Mouse (Mus musculus): ENCODE results near the gene Rcor1.
A peak's percentile ranks its signal among the peaks of the same experiment; 100 is the strongest.

The Rcor1 gene

GRCm38 (mm10) chr12:111021138-111021537 is 18.0 kb upstream of the Rcor1 start:
- no peak for DNase-seq (ENCODE audit: low read depth, low spot score)

GRCm38 (mm10) chr12:111021577-111021976 is 17.6 kb upstream of the Rcor1 start:
- no peak for DNase-seq (ENCODE audit: low read depth, low spot score)

- no peak for DNase-seq (ENCODE audit: low read depth, low spot score)
These were observed 10.7 kb upstream of the Rcor1 start for GRCm38 (mm10) chr12:111028176-111029167.

GRCm38 (mm10) chr12:111029291-111029890 is 9.8 kb upstream of the Rcor1 start:
- DNase-seq (ENCODE audit: low read depth, low spot score): no peak

- DNase-seq (ENCODE audit: low read depth, low spot score): no peak
These were observed 6.3 kb upstream of the Rcor1 start for GRCm38 (mm10) chr12:111032839-111033238.

- peak; percentile 64 for DNase-seq (ENCODE audit: low read depth, low spot score)
These were observed 3.8 kb upstream of the Rcor1 start for GRCm38 (mm10) chr12:111035182-111035824.

- no peak for DNase-seq (ENCODE audit: low read depth, low spot score)
These were observed 2.9 kb upstream of the Rcor1 start for GRCm38 (mm10) chr12:111036198-111036775.

GRCm38 (mm10) chr12:111037241-111038180 is 1.6 kb upstream of the Rcor1 start:
- no peak for DNase-seq (ENCODE audit: low read depth, low spot score)

GRCm38 (mm10) chr12:111038231-111038975 is 748 bp upstream of the Rcor1 start:
- peak; percentile 47 for DNase-seq (ENCODE audit: low read depth, low spot score)

GRCm38 (mm10) chr12:111039771-111040530 is 800 bp downstream of the Rcor1 start:
- peak; percentile 62 for DNase-seq (ENCODE audit: low read depth, low spot score)

GRCm38 (mm10) chr12:111040531-111040860 is 1.3 kb downstream of the Rcor1 start:
- DNase-seq (ENCODE audit: low read depth, low spot score): no peak

- DNase-seq (ENCODE audit: low read depth, low spot score): no peak
These were observed 2.0 kb downstream of the Rcor1 start for GRCm38 (mm10) chr12:111041196-111041595.

GRCm38 (mm10) chr12:111042365-111042764 is 3.2 kb downstream of the Rcor1 start:
- DNase-seq (ENCODE audit: low read depth, low spot score): no peak

GRCm38 (mm10) chr12:111044880-111045279 is 5.7 kb downstream of the Rcor1 start:
- DNase-seq (ENCODE audit: low read depth, low spot score): peak; percentile 56

GRCm38 (mm10) chr12:111046866-111047265 is 7.7 kb downstream of the Rcor1 start:
- no peak for DNase-seq (ENCODE audit: low read depth, low spot score)

GRCm38 (mm10) chr12:111048201-111048600 is 9.1 kb downstream of the Rcor1 start:
- no peak for DNase-seq (ENCODE audit: low read depth, low spot score)

GRCm38 (mm10) chr12:111050256-111050655 is 11.1 kb downstream of the Rcor1 start:
- no peak for DNase-seq (ENCODE audit: low read depth, low spot score)

GRCm38 (mm10) chr12:111063361-111063760 is 24.2 kb downstream of the Rcor1 start:
- no peak for DNase-seq (ENCODE audit: low read depth, low spot score)

- no peak for DNase-seq (ENCODE audit: low read depth, low spot score)
These were observed 25.1 kb downstream of the Rcor1 start for GRCm38 (mm10) chr12:111064220-111064619.
